Mouse (Mus musculus) C2C12 (cell line): ENCODE measurements around the gene Adam23. TPM values are rescaled to one million over a fixed set of nuclear protein-coding genes. Genes with fewer than 3 reads are reported as not detected.

Experiments
- H3K27me3 ChIP-seq: one replicate; pipeline ENCODE4 v1.6.1; 2011; ENCODE audit not compliant: control insufficient read depth, insufficient read depth, insufficient read length
- H3K36me3 ChIP-seq: one replicate; pipeline ENCODE4 v1.6.1; 2011; ENCODE audit not compliant: control insufficient read depth, insufficient read depth
- H3K4me3 ChIP-seq: one replicate; pipeline ENCODE4 v1.5.1; 2011; ENCODE audit warnings: mild to moderate bottlenecking, control low read depth; ENCODE audit not compliant: poor library complexity, insufficient read depth, severe bottlenecking
- H3K79me2 ChIP-seq: one replicate; pipeline ENCODE4 v1.6.1; 2011; ENCODE audit not compliant: control insufficient read depth, insufficient read depth
- H3K79me3 ChIP-seq: one replicate; pipeline ENCODE4 v1.6.1; 2011; ENCODE audit warnings: low read depth, control low read depth
- H3ac ChIP-seq: one replicate; pipeline ENCODE3; 2011; ENCODE audit warnings: low read depth; ENCODE audit not compliant: control insufficient read depth, insufficient read length
- CEBPB ChIP-seq: IDR thresholded peaks from one replicate; pipeline ENCODE4 v1.6.1; 2011; ENCODE audit warnings: low read depth, mild to moderate bottlenecking, control low read depth, moderate library complexity
- CTCF ChIP-seq: IDR thresholded peaks from one replicate; pipeline ENCODE4 v1.5.1; 2011; ENCODE audit not compliant: control insufficient read depth, insufficient read depth, insufficient read length
- FOSL1 ChIP-seq: IDR thresholded peaks from one replicate; pipeline ENCODE4 v1.8.0; 2011; ENCODE audit warnings: mild to moderate bottlenecking, low read length; ENCODE audit not compliant: poor library complexity, insufficient read depth, severe bottlenecking
- MAX ChIP-seq: IDR thresholded peaks from one replicate; pipeline ENCODE4 v1.6.1; 2011; ENCODE audit warnings: mild to moderate bottlenecking, control low read depth
- MYOD1 ChIP-seq: IDR thresholded peaks from one replicate; pipeline ENCODE4 v1.6.1; 2011; ENCODE audit warnings: low read depth; ENCODE audit not compliant: control insufficient read depth, insufficient read length
- MYOG ChIP-seq: IDR thresholded peaks from one replicate; pipeline ENCODE4 v1.6.1; 2011; ENCODE audit not compliant: control insufficient read depth, insufficient read length; ENCODE audit errors: extremely low read depth
- USF1 ChIP-seq: IDR thresholded peaks from one replicate; pipeline ENCODE4 v1.6.1; 2011; ENCODE audit warnings: low read depth, mild to moderate bottlenecking, control low read depth, moderate library complexity
- polyA plus RNA-seq: library from polyadenylated mRNA; unstranded; fragments of >200 nt; fragmentation: generic; extraction: Trizol; gene quantifications from one replicate; pipeline ENCODE4 v1.2.1, GENCODE M21; 2012; ENCODE audit warnings: missing spikeins

The Adam23 gene
- polyA plus RNA-seq, 1 experiment, result 0.62 TPM

GRCm38 (mm10) chr1:63431166-63431565 lies 14.5 kb upstream of the Adam23 start:
- no peaks in the 10 kb centered on the region for H3K79me3 ChIP-seq
- no peaks in the 10 kb centered on the region for H3K27me3 ChIP-seq
- H3K79me2 ChIP-seq, result no peaks in the 10 kb centered on the region
- H3K4me3 ChIP-seq, result no peak overlapping the region
- no peaks in the 10 kb centered on the region for H3K36me3 ChIP-seq
- TF ChIP-seq CTCF (no peak), CEBPB (no peak), FOSL1 (no peak), MAX (no peak), USF1 (no peak), MYOG (no peak), MYOD1 (no peak)
- H3ac ChIP-seq, result no peak overlapping the region

DNA sequence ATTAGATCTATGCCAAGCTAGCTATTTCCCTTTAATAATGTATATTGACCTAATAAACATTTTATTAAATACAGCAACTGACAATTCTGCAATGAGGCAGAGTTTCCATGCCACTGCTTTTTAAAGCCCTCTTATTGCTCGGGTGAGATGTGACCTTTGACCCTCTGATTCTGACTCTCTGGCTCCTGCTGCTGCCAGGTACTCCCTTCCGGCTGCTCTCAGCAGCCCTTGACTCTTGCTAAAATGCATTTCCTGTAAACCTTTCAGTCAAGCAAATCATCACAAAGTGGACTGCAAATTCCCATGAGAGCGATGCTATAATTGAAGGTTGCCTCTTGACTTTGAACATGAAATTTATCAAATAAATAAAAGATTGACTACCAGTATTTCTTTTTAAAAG lies 13.8 kb upstream of the Adam23 start:
- Histone ChIP-seq H3K79me3 (no peaks in the 10 kb centered on the region), H3ac (no peak overlapping the region), H3K4me3 (no peak overlapping the region), H3K27me3 (no peaks in the 10 kb centered on the region), H3K79me2 (no peaks in the 10 kb centered on the region), H3K36me3 (no peaks in the 10 kb centered on the region)
- TF ChIP-seq FOSL1 (no peak), MYOD1 (no peak), MYOG (no peak), CTCF (no peak), MAX (no peak), CEBPB (no peak), USF1 (no peak)

DNA sequence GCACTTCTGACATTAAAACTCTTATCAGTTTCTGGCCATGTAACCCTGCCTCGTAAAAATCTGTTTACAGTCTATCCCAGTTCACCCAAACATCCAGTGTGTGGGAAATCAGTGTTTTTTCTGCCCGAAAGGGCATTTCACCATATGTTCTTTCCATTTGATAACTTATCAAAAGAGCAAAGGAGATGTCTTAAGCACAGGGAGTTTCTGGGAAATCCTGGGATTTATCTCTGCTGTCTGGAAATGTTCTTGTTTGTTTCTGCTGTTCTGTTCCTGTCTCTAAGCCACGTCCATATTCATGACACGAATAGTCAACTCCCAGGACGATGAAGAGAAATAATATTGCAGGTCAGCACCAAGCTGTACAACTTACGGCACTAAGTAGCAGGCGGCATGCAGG lies 11.6 kb upstream of the Adam23 start:
- H3K4me3 ChIP-seq, result no peak overlapping the region
- TF ChIP-seq MYOD1 (no peak), MAX (no peak), CTCF (no peak)
- H3K36me3 ChIP-seq, result no peaks in the 10 kb centered on the region
- no peaks in the 10 kb centered on the region for H3K79me3 ChIP-seq
- H3K27me3 ChIP-seq, result no peaks in the 10 kb centered on the region
- H3K79me2 ChIP-seq, result no peaks in the 10 kb centered on the region
- H3ac ChIP-seq, result no peak overlapping the region

- H3K36me3 ChIP-seq, result no peaks in the 10 kb centered on the region
- no peak overlapping the region for H3K4me3 ChIP-seq
- no peak for TF ChIP-seq MYOG
- no peak for TF ChIP-seq MYOD1
- TF ChIP-seq CTCF, result no peak
- no peak for TF ChIP-seq FOSL1
- TF ChIP-seq MAX, result no peak
- no peak for TF ChIP-seq CEBPB
- TF ChIP-seq USF1, result no peak
- H3K27me3 ChIP-seq, result no peaks in the 10 kb centered on the region
- H3K79me2 ChIP-seq, result no peaks in the 10 kb centered on the region
- no peak overlapping the region for H3ac ChIP-seq
- H3K79me3 ChIP-seq, result no peaks in the 10 kb centered on the region
Measured at GRCm38 (mm10) chr1:63437529-63437928, 8.2 kb upstream of the Adam23 start.

DNA sequence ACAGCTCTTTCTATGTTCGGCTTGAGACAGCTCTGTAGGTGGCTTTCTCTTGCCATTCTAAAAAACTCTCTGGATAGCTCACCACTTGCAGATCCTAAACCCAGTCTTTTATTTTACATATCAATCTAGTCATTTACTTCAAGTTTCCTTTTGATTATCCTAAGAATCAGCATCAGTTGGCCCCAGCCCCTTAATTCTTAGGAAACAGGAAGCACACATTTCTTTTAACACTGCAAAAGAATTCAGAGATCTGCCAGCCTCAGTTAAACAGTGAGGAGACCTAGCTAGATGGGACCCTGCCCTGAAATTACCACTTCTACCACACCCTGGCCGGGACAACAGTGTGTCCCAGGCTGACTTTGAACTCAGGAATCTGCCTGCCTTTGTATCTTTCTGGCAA lies 3.5 kb upstream of the Adam23 start:
- Histone ChIP-seq H3K79me3 (no peaks in the 10 kb centered on the region), H3K4me3 (no peak overlapping the region), H3K27me3 (peaks cover 12% of the 10 kb centered on the region), H3ac (no peak overlapping the region), H3K36me3 (no peaks in the 10 kb centered on the region), H3K79me2 (no peaks in the 10 kb centered on the region)
- no peak for TF ChIP-seq CTCF

DNA sequence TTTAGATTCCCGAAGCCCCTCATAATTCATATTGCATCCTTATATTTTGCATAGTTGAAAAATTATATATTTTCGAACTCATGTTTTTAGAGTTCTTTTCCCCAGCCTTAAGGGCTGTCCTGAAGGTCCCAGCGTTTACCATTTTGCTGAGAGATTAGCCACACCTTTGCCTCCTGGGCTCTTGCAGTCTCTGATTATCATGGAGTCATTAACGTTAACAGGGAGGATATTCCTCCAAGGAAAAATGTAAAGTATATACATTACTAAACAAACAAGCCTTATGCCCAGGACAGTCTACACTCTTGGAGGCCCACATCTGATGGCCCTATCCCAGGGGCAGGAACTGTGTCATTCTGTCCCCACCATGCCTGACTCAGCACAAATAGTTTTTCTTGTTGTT lies 3.1 kb upstream of the Adam23 start:
- Histone ChIP-seq H3K36me3 (no peaks in the 10 kb centered on the region), H3ac (no peak overlapping the region), H3K79me2 (no peaks in the 10 kb centered on the region), H3K4me3 (no peak overlapping the region), H3K27me3 (peaks cover 12% of the 10 kb centered on the region), H3K79me3 (no peaks in the 10 kb centered on the region)
- TF ChIP-seq MAX (no peak), CTCF (no peak), MYOD1 (no peak), USF1 (no peak)
